Mouse (Mus musculus) liver, embryonic 14.5 days (tissue): ENCODE results near the gene Trim45. TPM values are rescaled to one million over a fixed set of nuclear protein-coding genes. Genes with fewer than 3 reads are reported as not detected.
A peak's percentile ranks its signal among the peaks of the same experiment; 100 is the strongest.

Source experiments
- ATAC-seq: fragments of 200-750 bp; cut with Nextera tagmentation; 2 replicates; pipeline ENCODE4 v1.8.0; 2017; ENCODE audit warnings: moderate number of reproducible peaks, mild to moderate bottlenecking, moderate library complexity; ENCODE audit not compliant: insufficient read depth
- DNase-seq, 3 experiments: peaks; one replicate each; pipeline ENCODE4 v3.0.0-alpha.2; 2012 to 2013; ENCODE audit warnings: low read depth in 3 of 3, low spot score in 3 of 3
- H3K27ac ChIP-seq: fragments of 300-500 bp; sonication (generic); 2 replicates; pipeline ENCODE4 v1.5.1; 2014; ENCODE audit warnings: moderate library complexity, mild to moderate bottlenecking, control low read depth, inconsistent platforms
- H3K27me3 ChIP-seq: fragments of 300-500 bp; sonication (generic); 2 replicates; pipeline ENCODE4 v1.6.1; 2014; ENCODE audit warnings: mild to moderate bottlenecking, low read length, moderate library complexity; ENCODE audit not compliant: control insufficient read depth, insufficient read depth
- H3K36me3 ChIP-seq: fragments of 300-500 bp; sonication (generic); replicated peaks from 2 replicates; pipeline ENCODE4 v1.6.1; 2014; ENCODE audit warnings: low read depth; ENCODE audit not compliant: control insufficient read depth, insufficient read depth
- H3K4me1 ChIP-seq, 2 experiments: fragments of 200-500 bp in 1 of 2; fragments of 300-500 bp in 1 of 2; sonication (generic) in 1 of 2; replicated peaks; 2 replicates each; pipeline ENCODE4 v1.6.1; 2012 to 2014; ENCODE audit warnings: antibody characterized with exemption in 1 of 2, inconsistent platforms in 1 of 2, low read length in 1 of 2; ENCODE audit not compliant: control insufficient read depth in 2 of 2, insufficient read depth in 2 of 2
- H3K4me2 ChIP-seq: fragments of 300-500 bp; sonication (generic); 2 replicates; pipeline ENCODE4 v1.6.1; 2014; ENCODE audit warnings: low read depth, mild to moderate bottlenecking, control low read depth, moderate library complexity
- H3K4me3 ChIP-seq, 2 experiments: fragments of 200-500 bp in 1 of 2; fragments of 300-500 bp in 1 of 2; sonication (generic) in 1 of 2; 2 replicates each; pipeline ENCODE4 v1.5.1; 2012 to 2014; ENCODE audit warnings: low read depth in 2 of 2, low read length in 2 of 2, mild to moderate bottlenecking in 2 of 2, control low read depth in 1 of 2, inconsistent platforms in 1 of 2, moderate library complexity in 1 of 2; ENCODE audit not compliant: insufficient read depth in 1 of 2
- H3K9ac ChIP-seq: fragments of 300-500 bp; sonication (generic); replicated peaks from 2 replicates; pipeline ENCODE4 v1.6.1; 2014; ENCODE audit warnings: mild to moderate bottlenecking, control low read depth, moderate library complexity
- H3K9me3 ChIP-seq: fragments of 300-500 bp; sonication (generic); 2 replicates; pipeline ENCODE4 v1.6.1; 2016; ENCODE audit warnings: low read length, mixed read lengths; ENCODE audit not compliant: control insufficient read depth
- CTCF ChIP-seq: IDR thresholded peaks from 2 replicates; pipeline ENCODE4 v1.5.1; 2016; ENCODE audit warnings: antibody characterized with exemption, low read depth, control low read depth
- EP300 ChIP-seq: IDR thresholded peaks from 2 replicates; pipeline ENCODE4 v1.6.1; 2016; ENCODE audit warnings: antibody characterized with exemption, low read depth
- WGBS: fragments of 180-500 bp; shearing (Covaris S2); extraction: QIAGEN DNeasy Blood & Tissue Kit; methylation state at CpG from one replicate; pipeline ENCODE4 v1.1.7; 2014; ENCODE audit not compliant: insufficient replicate concordance; 5-methylcytosine and 5-hydroxymethylcytosine counted together
- polyA plus RNA-seq, 2 experiments: library from polyadenylated mRNA; depleted of rRNA in 1 of 2; stranded (reverse) in 1 of 2; unstranded in 1 of 2; fragments of >200 nt; fragmentation: Nextera tagmentation in 1 of 2; extraction: Ambion mirVana in 1 of 2; gene quantifications; 2 replicates each; pipeline versions ENCODE4 v1.2.1 to v1.2.3; 2012 to 2014

Trim45 gene
- polyA plus RNA-seq, 2 experiments: 0.56 to 0.88 TPM

DNA sequence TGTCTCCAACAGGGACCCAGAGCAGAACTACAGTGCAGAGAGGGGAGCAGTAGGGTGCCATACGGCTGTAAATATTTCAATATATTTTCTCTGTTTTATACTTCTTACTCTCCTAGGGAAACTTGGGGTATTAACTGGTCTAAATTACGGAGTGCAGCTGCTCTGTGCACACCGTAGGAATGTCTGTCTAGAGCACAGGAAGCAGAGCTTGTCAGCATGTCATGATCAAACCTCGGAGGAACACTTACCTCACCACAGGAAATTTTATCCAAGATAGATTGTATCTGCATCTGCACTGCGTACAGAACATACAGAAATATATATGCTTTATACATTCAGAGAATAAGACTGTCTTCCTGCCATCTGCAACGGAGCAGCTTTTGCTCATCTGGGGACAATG is 13.4 kb upstream of the Trim45 start:
- Histone ChIP-seq H3K4me1 (no peaks in the 10 kb centered on the region), H3K36me3 (no peaks in the 10 kb centered on the region), H3K4me2 (no peak overlapping the region), H3K27ac (no peak overlapping the region), H3K9ac (no peak overlapping the region), H3K9me3 (no peaks in the 10 kb centered on the region), H3K27me3 (no peaks in the 10 kb centered on the region), H3K4me3 (no peak overlapping the region)
- ATAC-seq (no peak), DNase-seq (no peak)
- WGBS: 22% methylated on average over 6 of the region's 6 CpGs
- TF ChIP-seq EP300 (no peak), CTCF (no peak)

DNA sequence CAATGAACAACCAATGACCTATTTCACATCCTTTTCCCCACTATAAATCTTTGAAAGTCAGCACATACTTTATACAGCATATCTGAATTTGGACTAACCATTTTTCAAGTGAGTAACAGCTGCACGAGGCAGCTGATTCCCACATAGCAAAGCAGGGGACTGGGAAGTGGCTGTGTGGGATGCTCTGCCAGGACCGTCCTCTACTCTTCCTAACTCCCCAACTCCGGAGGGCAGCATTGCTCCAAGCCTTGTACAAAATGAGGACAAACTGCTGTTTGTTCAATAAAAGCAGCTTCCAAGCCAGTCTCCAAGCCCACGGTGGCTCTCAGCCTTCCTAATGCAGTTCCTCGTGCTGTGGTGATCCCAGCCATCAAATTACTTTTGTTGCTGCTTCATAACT is 11.4 kb upstream of the Trim45 start:
- H3K9me3 ChIP-seq: no peaks in the 10 kb centered on the region
- H3K36me3 ChIP-seq: no peaks in the 10 kb centered on the region
- no peak overlapping the region for H3K9ac ChIP-seq
- no peaks in the 10 kb centered on the region for H3K27me3 ChIP-seq
- no peak overlapping the region for H3K4me3 ChIP-seq
- WGBS: 55% methylated on average over 5 of the region's 5 CpGs
- H3K27ac ChIP-seq: no peak overlapping the region
- H3K4me1 ChIP-seq: no peaks in the 10 kb centered on the region
- no peak for DNase-seq
- no peak overlapping the region for H3K4me2 ChIP-seq
- TF ChIP-seq CTCF (no peak), EP300 (no peak)
- no peak for ATAC-seq

DNA sequence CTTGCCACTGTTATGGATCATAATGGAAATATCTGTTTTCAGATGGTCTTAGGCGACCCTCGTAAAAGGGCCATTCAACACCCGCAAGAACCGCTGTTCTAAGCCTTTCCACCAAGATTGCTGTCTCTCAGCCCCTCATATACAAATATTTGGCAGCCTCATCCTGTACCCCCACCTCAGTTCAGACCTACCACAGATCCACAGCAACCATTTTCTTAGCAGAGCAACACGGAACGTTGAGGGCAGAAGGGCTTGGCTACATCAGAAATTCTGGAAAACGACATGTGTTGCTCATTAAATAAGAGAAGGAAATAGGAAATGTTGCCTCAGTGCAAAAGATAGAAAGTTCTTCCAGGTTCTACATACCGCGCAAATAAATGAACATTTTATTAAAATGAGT is 11.0 kb upstream of the Trim45 start:
- WGBS: 69% methylated on average over 9 of the region's 9 CpGs
- no peak overlapping the region for H3K9ac ChIP-seq
- ATAC-seq: no peak

DNA sequence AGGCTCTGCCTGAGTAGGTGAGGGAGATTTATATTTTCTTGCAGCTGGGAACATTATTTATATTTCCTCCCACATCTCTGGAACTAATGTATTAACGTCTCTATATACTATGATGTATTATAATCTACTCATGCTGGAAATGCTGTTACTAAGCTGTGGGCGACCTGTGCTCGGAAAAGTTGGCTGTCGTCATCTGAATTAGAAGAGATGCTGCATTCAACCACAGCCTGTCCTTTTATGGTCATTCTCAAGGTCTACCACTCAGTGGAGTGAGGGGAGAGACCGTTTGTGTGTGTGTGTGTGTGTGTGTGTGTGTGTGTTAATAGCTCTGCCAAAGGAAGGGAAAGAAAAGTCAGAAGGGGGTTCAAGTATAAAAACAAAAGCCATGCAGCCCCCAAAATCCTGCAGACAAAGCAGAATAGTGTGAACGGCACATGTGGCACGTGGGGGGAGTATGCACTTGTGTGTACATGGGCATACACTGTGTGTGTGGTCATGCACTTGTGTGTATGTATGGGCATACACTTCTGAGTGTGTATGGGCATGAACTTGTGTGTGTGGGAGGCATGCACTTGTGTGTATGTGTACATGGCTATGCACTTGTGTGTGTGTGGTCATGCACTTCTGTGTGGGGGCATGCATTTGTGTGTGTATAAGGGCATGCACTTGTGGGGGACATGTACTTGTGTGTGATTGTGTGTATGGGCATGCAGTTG is 10.3 kb upstream of the Trim45 start:
- no peak overlapping the region for H3K9ac ChIP-seq
- WGBS: 54% methylated on average over 7 of the region's 7 CpGs
- DNase-seq (no peak), ATAC-seq (no peak)
- H3K9me3 ChIP-seq: no peaks in the 10 kb centered on the region
- no peaks in the 10 kb centered on the region for H3K36me3 ChIP-seq
- H3K4me2 ChIP-seq: no peak overlapping the region
- no peaks in the 10 kb centered on the region for H3K27me3 ChIP-seq
- H3K4me1 ChIP-seq: no peaks in the 10 kb centered on the region
- no peak overlapping the region for H3K4me3 ChIP-seq
- TF ChIP-seq EP300 (no peak), CTCF (no peak)
- H3K27ac ChIP-seq: no peak overlapping the region

More for the DNA sequence above, 11.0 kb upstream of the Trim45 start:
- no peak for DNase-seq
- TF ChIP-seq CTCF (no peak), EP300 (no peak)
- Histone ChIP-seq H3K9me3 (no peaks in the 10 kb centered on the region), H3K27me3 (no peaks in the 10 kb centered on the region), H3K27ac (no peak overlapping the region), H3K4me3 (no peak overlapping the region), H3K4me2 (no peak overlapping the region), H3K36me3 (no peaks in the 10 kb centered on the region), H3K4me1 (no peaks in the 10 kb centered on the region)

DNA sequence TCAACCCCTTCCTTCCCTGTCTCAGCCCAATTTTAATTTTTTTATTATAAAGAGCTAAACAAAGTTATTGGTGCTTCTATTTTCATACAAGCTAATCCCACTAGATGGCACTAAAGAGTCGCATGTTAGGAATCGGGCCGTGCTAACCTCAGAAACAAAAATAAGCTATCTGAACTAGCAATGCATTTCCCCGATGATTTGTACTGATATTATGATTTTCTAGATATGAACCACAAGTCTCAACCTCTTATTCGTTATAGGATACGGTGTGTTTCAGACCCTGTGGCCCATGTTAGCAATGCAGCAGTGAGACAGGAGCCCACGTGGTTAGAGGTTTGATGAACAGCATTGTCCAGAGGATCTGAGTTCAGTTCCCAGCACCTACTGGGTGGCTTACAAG is 5.2 kb upstream of the Trim45 start:
- Histone ChIP-seq H3K9me3 (no peaks in the 10 kb centered on the region), H3K27ac (no peak overlapping the region), H3K27me3 (no peaks in the 10 kb centered on the region), H3K4me2 (no peak overlapping the region), H3K9ac (no peak overlapping the region), H3K4me3 (no peak overlapping the region), H3K36me3 (no peaks in the 10 kb centered on the region), H3K4me1 (peaks cover 2 to 7% of the 10 kb centered on the region in 2 experiments; a peak in 3 of 4 replicates)
- TF ChIP-seq CTCF: peak; percentile 52; the same call in 1 of the 2 replicates
- no peak for TF ChIP-seq EP300
- ATAC-seq (no peak), DNase-seq (peak; percentile 16 to 42 (median 28))
- WGBS: 8% methylated on average over 7 of the region's 7 CpGs
